Mouse (Mus musculus) lung, adult 2 months (tissue): ENCODE measurements around the gene Lrrc49. TPM values are rescaled to one million over a fixed set of nuclear protein-coding genes. Genes with fewer than 3 reads are reported as not detected.

ENCODE experiments used
- DNase-seq: peaks from one replicate; pipeline ENCODE4 v3.0.0; 2022
- H3K4me1 ChIP-seq: fragments of 200-500 bp; 2 replicates; pipeline ENCODE4 v1.6.1; 2011; ENCODE audit warnings: low read length; ENCODE audit not compliant: control insufficient read depth, insufficient read depth
- H3K4me3 ChIP-seq: fragments of 200-500 bp; replicated peaks from 2 replicates; pipeline ENCODE3; 2011; ENCODE audit warnings: low read depth, mild to moderate bottlenecking, control low read depth, low read length; ENCODE audit errors: extremely low read depth
- CTCF ChIP-seq: fragments of 200-500 bp; IDR thresholded peaks from 2 replicates; pipeline ENCODE4 v1.5.1; 2011; ENCODE audit warnings: mild to moderate bottlenecking, low read length, control low read depth; ENCODE audit not compliant: insufficient read depth
- POLR2A ChIP-seq: fragments of 200-500 bp; IDR thresholded peaks from 2 replicates; pipeline ENCODE4 v1.6.1; 2011; ENCODE audit warnings: low read depth, mild to moderate bottlenecking, control low read depth, low read length, borderline replicate concordance; ENCODE audit errors: extremely low read depth
- WGBS: fragments of 180-500 bp; shearing (Covaris S2); methylation state at CpG from one replicate; pipeline ENCODE4 v1.1.7; 2018; 5-methylcytosine and 5-hydroxymethylcytosine counted together
- polyA plus RNA-seq: library from polyadenylated mRNA; depleted of rRNA; stranded (reverse); fragments of >200 nt; gene quantifications from 2 replicates; pipeline ENCODE4 v1.2.3, GENCODE M21; 2012

Gene Lrrc49
- polyA plus RNA-seq, 1 experiment = 5.4 TPM

DNA sequence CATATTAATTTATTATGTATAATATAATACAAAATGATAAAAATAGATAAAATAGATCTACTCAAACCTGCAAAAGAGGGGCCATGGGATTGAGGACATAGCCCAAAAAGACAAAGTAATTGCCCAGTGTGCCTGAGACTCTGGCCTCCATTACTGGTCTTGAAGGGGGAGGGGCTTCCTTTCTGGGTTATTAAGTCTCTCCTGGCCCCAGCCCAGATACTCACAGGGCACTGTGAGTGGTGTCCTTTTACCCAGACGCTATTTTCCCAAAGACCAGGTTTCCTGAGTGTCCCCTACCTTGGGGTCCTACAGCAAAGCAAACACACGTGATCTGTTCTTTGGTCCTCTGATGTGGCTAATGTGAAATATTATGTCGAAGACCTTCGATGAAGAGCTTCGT is 24.1 kb upstream of the Lrrc49 start:
- H3K4me1 ChIP-seq = no peaks in the 10 kb centered on the region
- 82% methylated on average over 5 of the region's 5 CpGs for WGBS
- TF ChIP-seq POLR2A (no peak), CTCF (no peak)
- no peak overlapping the region for H3K4me3 ChIP-seq
- DNase-seq = no peak

DNA sequence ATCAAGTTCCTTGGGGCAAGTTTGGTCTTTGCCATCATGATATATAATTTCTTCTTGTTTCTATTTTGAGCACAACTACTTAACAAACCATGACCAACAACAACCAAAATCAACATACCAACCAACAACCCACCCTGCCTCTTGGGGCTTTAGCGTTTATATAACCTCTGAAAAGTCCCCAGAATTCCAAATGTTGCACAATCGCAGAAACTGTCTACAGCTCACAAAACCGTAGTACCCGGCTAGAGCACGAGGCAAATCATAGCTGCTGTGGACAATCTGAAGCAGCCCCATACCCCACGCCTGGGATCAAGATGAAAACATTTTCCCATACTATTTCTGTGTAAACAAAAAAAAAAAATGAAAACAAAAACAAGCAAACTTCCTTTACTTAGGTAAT is 21.8 kb upstream of the Lrrc49 start:
- no peak for TF ChIP-seq POLR2A
- TF ChIP-seq CTCF = no peak

DNA sequence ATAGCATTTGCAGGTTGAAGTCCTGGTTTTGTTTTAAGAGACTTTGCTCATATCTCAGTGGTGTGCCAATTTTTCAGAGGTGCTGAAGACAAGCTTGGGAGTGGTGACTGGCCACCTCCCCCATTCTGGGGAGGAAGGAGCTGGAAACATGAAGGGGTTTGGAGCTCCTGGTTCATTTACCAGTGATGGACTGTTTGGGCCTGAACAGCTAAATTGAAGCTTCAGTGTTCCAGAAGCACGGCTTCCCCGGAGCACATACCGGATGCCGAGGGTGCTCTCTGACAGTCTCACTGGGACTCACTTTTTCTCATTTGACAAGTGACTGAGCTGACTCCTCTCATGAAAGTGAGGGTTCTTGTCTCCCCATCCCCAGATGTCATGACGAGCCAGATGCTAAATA is 20.6 kb upstream of the Lrrc49 start:
- Histone ChIP-seq H3K4me3 (no peak overlapping the region), H3K4me1 (no peaks in the 10 kb centered on the region)
- TF ChIP-seq CTCF (no peak), POLR2A (no peak)
- no peak for DNase-seq
- 88% methylated on average over 5 of the region's 5 CpGs for WGBS

More for the DNA sequence above, 21.8 kb upstream of the Lrrc49 start:
- WGBS = 72% methylated on average over 6 of the region's 6 CpGs
- DNase-seq = no peak
- Histone ChIP-seq H3K4me1 (no peaks in the 10 kb centered on the region), H3K4me3 (no peak overlapping the region)

DNA sequence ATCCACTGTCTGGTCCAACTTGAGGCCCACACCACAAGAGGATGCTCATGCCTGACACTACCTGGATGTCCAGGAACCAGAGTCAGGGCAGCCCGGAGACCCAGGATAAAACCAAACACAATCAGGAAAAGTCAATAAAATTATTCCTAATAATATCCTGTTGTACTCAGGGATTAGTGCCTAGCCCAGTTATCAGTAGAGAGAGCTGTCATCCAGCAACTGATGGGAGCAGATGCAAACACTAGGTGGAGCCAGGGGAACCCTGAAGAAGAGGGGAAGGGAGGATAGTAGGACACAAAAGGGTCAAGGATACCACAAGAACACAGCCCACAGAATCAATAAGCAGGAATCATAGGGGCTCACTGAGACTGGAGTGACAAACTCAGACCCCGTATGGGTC is 19.6 kb upstream of the Lrrc49 start:
- DNase-seq = no peak
- Histone ChIP-seq H3K4me3 (no peak overlapping the region), H3K4me1 (no peaks in the 10 kb centered on the region)
- no peak for TF ChIP-seq POLR2A
- TF ChIP-seq CTCF = no peak
- 85% methylated on average over 2 of the region's 2 CpGs for WGBS

DNA sequence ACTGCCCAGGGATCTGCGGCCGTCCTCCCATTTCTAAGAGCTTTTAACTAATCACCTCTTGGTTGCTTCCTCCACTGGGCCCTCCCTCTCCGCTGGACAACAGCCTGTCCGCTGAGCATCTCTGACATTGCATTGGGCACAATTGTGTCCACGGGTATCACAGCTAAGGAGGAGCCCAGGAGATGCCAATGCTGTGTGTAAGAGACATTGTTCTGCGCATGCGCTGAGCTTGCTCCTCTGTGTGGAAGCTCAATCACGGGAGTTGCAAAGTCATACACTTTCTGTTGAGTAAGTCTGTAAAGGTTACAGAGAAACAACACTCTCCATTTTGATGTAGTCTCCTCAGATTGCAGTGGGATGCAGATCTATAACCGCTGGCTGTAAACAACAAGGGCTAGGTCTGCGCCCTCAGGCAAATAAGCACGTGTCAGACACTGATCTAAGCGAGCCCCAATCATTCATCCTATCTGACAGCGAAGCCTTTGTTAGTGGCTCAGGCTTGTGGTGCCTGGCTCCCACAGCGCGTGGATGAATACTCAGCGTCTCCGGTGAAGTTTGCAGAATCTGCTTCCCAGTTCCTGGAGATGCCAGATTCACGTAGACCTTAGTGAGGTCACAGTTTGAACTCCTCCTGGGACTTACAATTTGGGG is 11.7 kb upstream of the Lrrc49 start:
- TF ChIP-seq POLR2A (no peak), CTCF (no peak)
- 57% methylated on average over 18 of the region's 18 CpGs for WGBS

DNA sequence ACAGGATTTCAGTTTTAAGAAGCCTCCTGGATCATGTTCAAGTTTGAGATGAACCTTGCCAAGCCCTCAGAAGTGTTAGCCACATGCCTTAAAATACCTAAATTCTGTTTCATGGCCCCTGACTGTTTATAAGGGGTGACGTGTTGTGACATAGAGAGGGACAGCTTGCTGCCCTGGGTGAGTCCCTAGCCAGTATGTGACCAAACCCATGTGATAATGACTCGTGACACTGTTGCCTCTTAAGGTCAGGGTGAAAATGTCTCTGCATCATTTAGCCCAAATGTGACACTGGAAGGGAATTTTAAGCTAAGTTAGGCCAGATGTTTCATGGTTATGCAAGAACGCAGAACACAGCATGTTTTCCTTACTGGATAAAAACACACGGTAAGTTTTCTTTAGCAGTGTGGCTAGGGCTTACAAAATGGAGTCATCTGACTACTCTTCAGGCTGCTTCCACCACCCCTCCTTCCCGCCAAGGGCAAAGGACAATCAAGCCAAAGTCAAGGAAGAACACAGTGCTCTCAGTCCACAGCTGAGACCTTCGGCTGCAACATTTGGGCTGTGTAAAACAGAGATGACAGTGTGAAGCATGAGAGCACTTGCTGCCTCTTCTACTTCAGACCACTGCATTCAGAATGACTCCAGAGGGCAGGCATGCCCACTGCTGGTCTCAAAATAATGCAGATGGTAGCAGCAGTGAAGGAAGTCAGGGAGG is 8.5 kb upstream of the Lrrc49 start:
- no peak for DNase-seq
- no peaks in the 10 kb centered on the region for H3K4me1 ChIP-seq
- no peak overlapping the region for H3K4me3 ChIP-seq
- TF ChIP-seq CTCF (no peak), POLR2A (no peak)
- WGBS = 60% methylated on average over 6 of the region's 6 CpGs

More for the DNA sequence above, 11.7 kb upstream of the Lrrc49 start:
- DNase-seq = no peak
- Histone ChIP-seq H3K4me3 (no peak overlapping the region), H3K4me1 (no peaks in the 10 kb centered on the region)

DNA sequence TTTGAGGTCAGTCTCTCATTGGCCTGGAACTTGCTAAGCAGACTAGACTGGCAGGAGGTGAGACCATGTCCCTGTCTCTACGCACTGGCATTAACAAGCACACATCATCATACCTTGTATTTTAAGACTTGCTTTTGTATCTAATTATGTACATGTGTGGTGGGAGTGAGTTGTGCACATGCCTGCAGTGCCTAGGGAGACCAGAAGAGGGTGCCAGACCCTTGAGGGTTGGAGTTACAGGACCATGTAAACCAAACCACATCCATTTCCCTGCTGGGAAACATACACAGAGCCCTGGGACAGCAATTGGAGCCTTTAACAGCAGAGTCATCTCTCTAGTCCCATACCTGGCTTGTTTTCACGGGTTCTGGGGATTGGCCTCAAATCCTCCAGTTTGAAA is 6.0 kb upstream of the Lrrc49 start:
- Histone ChIP-seq H3K4me1 (no peaks in the 10 kb centered on the region), H3K4me3 (no peak overlapping the region)
- TF ChIP-seq CTCF (peak; percentile 41; the same call in 1 of the 2 replicates), POLR2A (no peak)
- 68% methylated on average over 2 of the region's 2 CpGs for WGBS
- DNase-seq = no peak

DNA sequence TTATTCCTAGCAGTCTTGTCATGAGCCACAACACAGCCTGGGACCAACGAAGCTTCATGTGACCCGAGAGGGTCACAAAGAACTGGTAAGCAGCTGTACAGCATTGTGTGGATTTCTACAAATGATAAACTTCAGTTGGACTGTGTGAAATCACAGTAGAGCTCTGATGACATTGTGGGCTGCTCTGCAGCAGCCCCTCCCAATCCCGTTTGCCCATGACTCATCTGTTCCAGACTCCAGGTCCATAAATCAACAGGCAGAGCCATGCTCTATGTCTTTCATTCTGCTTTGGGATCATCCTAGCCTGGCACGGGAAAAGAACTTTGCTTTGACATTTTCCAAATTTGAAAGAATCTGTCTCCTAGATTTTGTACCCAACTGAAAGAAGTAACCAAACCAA is 4.7 kb upstream of the Lrrc49 start:
- TF ChIP-seq CTCF = no peak
- TF ChIP-seq POLR2A = no peak
- WGBS = 43% methylated on average over 4 of the region's 4 CpGs
- no peak overlapping the region for H3K4me3 ChIP-seq
- no peaks in the 10 kb centered on the region for H3K4me1 ChIP-seq
- DNase-seq = no peak

DNA sequence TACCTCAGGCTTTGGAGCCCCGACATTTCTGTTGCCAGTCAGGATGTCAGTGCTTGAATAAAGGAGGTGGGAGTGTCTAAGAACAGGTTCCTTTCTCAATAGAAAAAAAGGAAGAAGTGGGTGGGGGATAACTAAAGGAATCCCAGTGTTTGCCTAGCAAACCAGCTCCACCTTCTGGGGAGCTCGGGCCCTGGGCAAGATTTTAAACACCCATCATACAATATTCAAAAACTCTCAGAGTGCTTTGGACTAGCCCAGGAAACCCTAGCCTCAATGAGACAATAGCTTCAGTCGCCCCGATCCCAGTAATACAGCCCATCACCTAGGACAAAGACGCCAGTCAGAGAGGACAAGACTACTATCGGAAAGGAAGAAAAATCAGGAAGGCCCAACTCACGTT is 543 bp downstream of the Lrrc49 start:
- no peak for DNase-seq
- TF ChIP-seq POLR2A (no peak), CTCF (peak; percentile 29; the same call in 1 of the 2 replicates)
- Histone ChIP-seq H3K4me3 (peak overlapping the region; percentile 88), H3K4me1 (no peaks in the 10 kb centered on the region)
- WGBS = 1% methylated on average over 7 of the region's 7 CpGs

DNA sequence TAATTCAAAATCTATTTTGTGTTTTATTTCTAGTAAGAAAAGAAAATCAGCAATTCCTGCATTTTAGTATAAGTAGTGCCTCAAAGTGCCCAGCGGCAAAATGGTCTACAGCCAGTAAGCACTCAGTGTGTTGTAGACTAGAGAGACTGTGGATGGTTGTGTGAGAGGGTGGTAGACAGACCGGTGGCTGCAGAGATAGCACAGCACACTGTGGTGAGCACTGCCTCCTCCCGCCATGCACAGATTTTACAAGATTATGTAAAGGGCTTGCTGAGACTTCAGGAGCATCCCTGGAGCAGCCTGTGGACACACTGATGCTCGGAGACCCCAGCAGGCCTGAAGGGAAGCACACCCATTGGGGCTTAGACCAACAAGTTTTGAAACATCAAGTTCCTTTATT is 5.2 kb downstream of the Lrrc49 start:
- Histone ChIP-seq H3K4me3 (no peak overlapping the region), H3K4me1 (peaks cover 3% of the 10 kb centered on the region; the same call in 1 of the 2 replicates)
- TF ChIP-seq CTCF (no peak), POLR2A (no peak)
- 94% methylated on average over 4 of the region's 4 CpGs for WGBS
- DNase-seq = no peak
